Mouse (Mus musculus): ENCODE results near the gene Dlx4.

The Dlx4 gene

GRCm38 (mm10) chr11:95145851-95146403 lies at the start of gene Dlx4:
Gene Dlx4 (minus strand): TSS chr11:95146263.
- no peak for DNase-seq

- no peak for DNase-seq
Observed at GRCm38 (mm10) chr11:95189863-95190262, 43.8 kb upstream of the Dlx4 start.

GRCm38 (mm10) chr11:95186826-95187225 lies 40.8 kb upstream of the Dlx4 start:
- DNase-seq: no peak

GRCm38 (mm10) chr11:95185700-95186099 lies 39.6 kb upstream of the Dlx4 start:
- DNase-seq: no peak

- DNase-seq: no peak
Observed at GRCm38 (mm10) chr11:95184561-95184960, 38.5 kb upstream of the Dlx4 start.

GRCm38 (mm10) chr11:95179311-95179710 lies 33.2 kb upstream of the Dlx4 start:
- no peak for DNase-seq

GRCm38 (mm10) chr11:95165857-95166256 lies 19.8 kb upstream of the Dlx4 start:
- no peak for DNase-seq

- DNase-seq: no peak
Observed at GRCm38 (mm10) chr11:95161708-95162107, 15.6 kb upstream of the Dlx4 start.

- DNase-seq: no peak
Observed at GRCm38 (mm10) chr11:95160693-95161092, 14.6 kb upstream of the Dlx4 start.

- no peak for DNase-seq
Observed at GRCm38 (mm10) chr11:95159763-95160371, 13.8 kb upstream of the Dlx4 start.

GRCm38 (mm10) chr11:95157872-95158271 lies 11.8 kb upstream of the Dlx4 start:
- no peak for DNase-seq

GRCm38 (mm10) chr11:95157356-95157755 lies 11.3 kb upstream of the Dlx4 start:
- DNase-seq: no peak

GRCm38 (mm10) chr11:95155511-95155910 lies 9.4 kb upstream of the Dlx4 start:
- DNase-seq: no peak

- DNase-seq: no peak
Observed at GRCm38 (mm10) chr11:95153681-95154080, 7.6 kb upstream of the Dlx4 start.

- DNase-seq: no peak
Observed at GRCm38 (mm10) chr11:95153116-95153515, 7.1 kb upstream of the Dlx4 start.

- peak in 1 of 2 experiments; percentile 20 for DNase-seq
Observed at GRCm38 (mm10) chr11:95150269-95151049, 4.4 kb upstream of the Dlx4 start.

GRCm38 (mm10) chr11:95149462-95150268 lies 3.6 kb upstream of the Dlx4 start:
- DNase-seq: no peak

GRCm38 (mm10) chr11:95148754-95149153 lies 2.7 kb upstream of the Dlx4 start:
- no peak for DNase-seq

GRCm38 (mm10) chr11:95144946-95145483 lies 1.0 kb downstream of the Dlx4 start:
- DNase-seq: no peak

GRCm38 (mm10) chr11:95144091-95144945 lies 1.7 kb downstream of the Dlx4 start:
- no peak for DNase-seq

- no peak for DNase-seq
Observed at GRCm38 (mm10) chr11:95143663-95144062, 2.4 kb downstream of the Dlx4 start.

GRCm38 (mm10) chr11:95142980-95143575 lies 3.0 kb downstream of the Dlx4 start:
- DNase-seq: peak in 1 of 2 experiments; percentile 26
